Mouse (Mus musculus): ENCODE measurements around the gene Tceal7. TPM values are rescaled to one million over a fixed set of nuclear protein-coding genes. Genes with fewer than 3 reads are reported as not detected.
"Not testable (repeated sequence)": the region's sequence is repeated elsewhere in the genome, so short reads cannot be mapped to it uniquely, and the experiment has no call there.

The Tceal7 gene
- polyA plus RNA-seq, 1 experiment from 2014 or later: 0.69 TPM

- H3K27me3 ChIP-seq (replicated peaks; ENCODE audit: control insufficient read depth, insufficient read depth, low read length): no peaks in the 10 kb centered on the region
- ATAC-seq (replicated peaks; ENCODE audit: low FRiP score): no peak
- no peaks in the 10 kb centered on the region for H3K4me1 ChIP-seq (replicated peaks; ENCODE audit: control insufficient read depth, insufficient read depth, low read length)
- DNase-seq (ENCODE audit: low spot score): no peak
- no peak overlapping the region for H3K4me3 ChIP-seq (ENCODE audit: low read depth, low read length)
- H3K36me3 ChIP-seq (ENCODE audit: control insufficient read depth, insufficient read depth, low read length): no peaks in the 10 kb centered on the region
- H3K9me3 ChIP-seq (ENCODE audit: control insufficient read depth, low read length): no peaks in the 10 kb centered on the region
- 59% methylated on average over 4 of the region's 4 CpGs for WGBS
- no peak overlapping the region for H3K9ac ChIP-seq (ENCODE audit: low read depth, low read length)
- H3K27ac ChIP-seq (ENCODE audit: low read depth, low read length): no peak overlapping the region
- H3K4me2 ChIP-seq: no peak overlapping the region
Observed at GRCm38 (mm10) chrX:136268173-136268572, 53.6 kb downstream of the Tceal7 start.

GRCm38 (mm10) chrX:136269743-136270392 is 55.3 kb downstream of the Tceal7 start, which contains the start of gene Bex3:
TSS of gene Bex3 (plus strand) at chrX:136270253.
- not testable (repeated sequence) for H3K27ac ChIP-seq (ENCODE audit: low read depth, low read length); H3K36me3 ChIP-seq (ENCODE audit: control insufficient read depth, insufficient read depth, low read length); DNase-seq (ENCODE audit: low spot score); H3K9me3 ChIP-seq (ENCODE audit: control insufficient read depth, low read length); H3K4me1 ChIP-seq (replicated peaks; ENCODE audit: control insufficient read depth, insufficient read depth, low read length); H3K27me3 ChIP-seq (replicated peaks; ENCODE audit: control insufficient read depth, insufficient read depth, low read length)
- WGBS: 71% methylated on average over 4 of the region's 30 CpGs
- peak; percentile 96 for ATAC-seq (replicated peaks; ENCODE audit: low FRiP score)
- Histone ChIP-seq H3K4me2 (peak within 1 kb of the TSS; percentile 57), H3K9ac (ENCODE audit: low read depth, low read length) (peak within 1 kb of the TSS; percentile 46; the same call in 1 of the 2 replicates), H3K4me3 (ENCODE audit: low read depth, low read length) (peak within 1 kb of the TSS; percentile 50)

DNA sequence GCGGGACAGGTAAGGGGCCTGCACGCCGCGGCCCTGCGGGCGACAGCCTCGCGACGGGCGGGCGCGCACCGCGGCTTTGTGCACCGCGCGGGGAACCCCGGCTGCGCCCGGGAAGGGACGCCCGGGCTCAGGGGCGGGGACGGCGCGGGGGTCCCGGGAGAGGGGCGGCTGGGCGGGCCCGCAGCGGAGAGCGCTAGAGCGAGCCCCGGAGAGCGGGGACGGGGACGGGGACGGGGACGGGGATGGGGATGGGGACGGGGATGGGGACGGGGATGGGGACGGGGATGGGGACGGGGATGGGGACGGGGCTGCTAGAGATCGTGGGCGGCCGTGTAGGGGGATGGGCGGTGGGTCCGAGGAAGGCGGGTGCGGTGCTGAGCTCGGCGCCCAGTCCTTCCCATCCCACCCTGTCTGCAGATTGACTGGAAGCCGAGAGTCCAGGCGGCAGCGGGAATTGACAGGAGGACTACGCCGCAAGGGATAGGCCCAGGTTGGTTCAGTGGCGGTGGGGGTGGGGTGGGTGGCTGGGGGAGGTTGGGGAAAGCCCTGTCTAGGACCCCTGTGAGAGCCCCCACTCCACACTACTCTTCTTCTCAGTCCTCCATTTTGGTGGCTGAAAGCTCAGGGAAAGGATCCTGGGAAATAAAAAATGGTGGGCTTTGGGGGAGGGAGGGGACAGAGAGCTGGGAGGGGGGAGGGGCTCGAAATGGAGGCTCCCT is 56.0 kb downstream of the Tceal7 start:
- not testable (repeated sequence) for H3K36me3 ChIP-seq (ENCODE audit: control insufficient read depth, insufficient read depth, low read length); H3K27ac ChIP-seq (ENCODE audit: low read depth, low read length); DNase-seq (ENCODE audit: low spot score); H3K27me3 ChIP-seq (replicated peaks; ENCODE audit: control insufficient read depth, insufficient read depth, low read length); H3K4me1 ChIP-seq (replicated peaks; ENCODE audit: control insufficient read depth, insufficient read depth, low read length); H3K9me3 ChIP-seq (ENCODE audit: control insufficient read depth, low read length)
- WGBS: 14% methylated on average over 16 of the region's 60 CpGs
- H3K4me2 ChIP-seq: peak overlapping the region; percentile 57
- H3K9ac ChIP-seq (ENCODE audit: low read depth, low read length): peak overlapping the region; percentile 46; the same call in 1 of the 2 replicates
- ATAC-seq (replicated peaks; ENCODE audit: low FRiP score): peak; percentile 24
- H3K4me3 ChIP-seq (ENCODE audit: low read depth, low read length): peak overlapping the region; percentile 50

DNA sequence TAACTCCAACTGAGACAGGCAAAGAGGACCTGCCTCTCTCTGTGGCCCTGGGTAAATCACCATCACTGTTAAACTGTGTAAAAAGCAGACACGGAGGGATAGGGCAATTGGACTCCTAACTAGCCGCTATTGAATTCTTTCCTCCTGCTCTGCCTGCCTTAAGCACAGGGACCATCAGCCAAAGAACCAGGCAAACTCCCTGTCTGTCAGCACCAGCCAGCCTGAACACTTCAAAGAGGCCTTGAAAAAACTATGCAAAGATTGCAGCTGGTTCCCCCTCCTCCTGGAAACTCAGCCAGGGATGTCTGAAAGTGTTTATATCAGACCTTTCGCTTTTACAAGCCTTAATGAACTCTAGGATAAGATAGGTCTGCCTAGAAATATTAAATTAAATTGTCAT is 60.0 kb downstream of the Tceal7 start:
- H3K4me2 ChIP-seq: no peak overlapping the region
- H3K9me3 ChIP-seq (ENCODE audit: control insufficient read depth, low read length): no peaks in the 10 kb centered on the region
- H3K27me3 ChIP-seq (replicated peaks; ENCODE audit: control insufficient read depth, insufficient read depth, low read length): no peaks in the 10 kb centered on the region
- no peak for DNase-seq (ENCODE audit: low spot score)
- no peaks in the 10 kb centered on the region for H3K36me3 ChIP-seq (ENCODE audit: control insufficient read depth, insufficient read depth, low read length)
- WGBS: 29% methylated on average over 3 of the region's 3 CpGs
- no peak overlapping the region for H3K9ac ChIP-seq (ENCODE audit: low read depth, low read length)
- H3K4me3 ChIP-seq (ENCODE audit: low read depth, low read length): no peak overlapping the region
- no peaks in the 10 kb centered on the region for H3K4me1 ChIP-seq (replicated peaks; ENCODE audit: control insufficient read depth, insufficient read depth, low read length)
- no peak overlapping the region for H3K27ac ChIP-seq (ENCODE audit: low read depth, low read length)
- no peak for ATAC-seq (replicated peaks; ENCODE audit: low FRiP score)

DNA sequence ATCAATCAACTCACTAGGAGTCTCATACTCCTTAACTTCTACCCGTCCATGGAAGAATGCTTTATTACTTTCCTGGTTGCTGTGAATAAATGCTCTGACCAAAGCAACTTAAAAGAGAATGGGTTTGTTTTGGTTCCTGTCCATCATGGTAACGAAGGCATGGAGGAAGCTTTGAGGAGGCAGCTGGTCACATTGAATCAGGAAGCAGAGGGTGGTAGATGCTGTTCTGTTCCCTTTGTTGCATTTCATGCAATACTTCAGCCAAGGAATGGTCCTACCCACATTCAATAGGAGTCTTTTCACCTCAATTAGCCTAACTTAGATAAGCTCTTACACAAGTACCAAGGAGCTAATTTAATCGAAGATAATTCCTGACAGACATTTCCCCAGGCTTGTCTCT is 60.8 kb downstream of the Tceal7 start:
- no peak overlapping the region for H3K4me3 ChIP-seq (ENCODE audit: low read depth, low read length)
- ATAC-seq (replicated peaks; ENCODE audit: low FRiP score) (no peak), DNase-seq (ENCODE audit: low spot score) (no peak)
- WGBS: 44% methylated on average over 3 of the region's 3 CpGs
- H3K9ac ChIP-seq (ENCODE audit: low read depth, low read length): no peak overlapping the region
- no peaks in the 10 kb centered on the region for H3K36me3 ChIP-seq (ENCODE audit: control insufficient read depth, insufficient read depth, low read length)
- H3K27me3 ChIP-seq (replicated peaks; ENCODE audit: control insufficient read depth, insufficient read depth, low read length): no peaks in the 10 kb centered on the region
- no peaks in the 10 kb centered on the region for H3K4me1 ChIP-seq (replicated peaks; ENCODE audit: control insufficient read depth, insufficient read depth, low read length)
- H3K9me3 ChIP-seq (ENCODE audit: control insufficient read depth, low read length): no peaks in the 10 kb centered on the region
- no peak overlapping the region for H3K27ac ChIP-seq (ENCODE audit: low read depth, low read length)
- H3K4me2 ChIP-seq: no peak overlapping the region

Small RNA genes within 50 kb of the gene (microRNA-seq; reads per million reads assigned to microRNA genes)
- gene Mir6383 (ENCODE audit: borderline number of aligned reads): not detected

Other genes starting within 250 kb of the Tceal7 start
- 51.6 and 58.6 TPM in 2 replicates for gene Arxes2, start 221.0 kb upstream of the Tceal7 start, polyA plus RNA-seq (2014; fragmentation: Nextera tagmentation; extraction: Ambion mirVana)
- 29.4 and 32.8 TPM in 2 replicates for gene Arxes1, start 181.4 kb upstream of the Tceal7 start, polyA plus RNA-seq (2014; fragmentation: Nextera tagmentation; extraction: Ambion mirVana)
- 260 and 268 TPM in 2 replicates for gene Bex2, start 146.5 kb upstream of the Tceal7 start, polyA plus RNA-seq (2014; fragmentation: Nextera tagmentation; extraction: Ambion mirVana)
- 0.23 and 0.25 TPM in 2 replicates for gene Nxf3, start 129.5 kb upstream of the Tceal7 start, polyA plus RNA-seq (2014; fragmentation: Nextera tagmentation; extraction: Ambion mirVana)
- 307 and 310 TPM in 2 replicates for gene Bex4, start 75.8 kb upstream of the Tceal7 start, polyA plus RNA-seq (2014; fragmentation: Nextera tagmentation; extraction: Ambion mirVana)
- gene Tceal8, start 42.4 kb upstream of the Tceal7 start, polyA plus RNA-seq (2014; fragmentation: Nextera tagmentation; extraction: Ambion mirVana): 236 and 244 TPM in 2 replicates
- gene Tceal5, start 10.9 kb upstream of the Tceal7 start, polyA plus RNA-seq (2014; fragmentation: Nextera tagmentation; extraction: Ambion mirVana): 1.2 and 1.6 TPM in 2 replicates
- gene Bex1, start 734 bp downstream of the Tceal7 start, polyA plus RNA-seq (2014; fragmentation: Nextera tagmentation; extraction: Ambion mirVana): 195 and 210 TPM in 2 replicates
- gene Tceal9, start 30.3 kb downstream of the Tceal7 start, polyA plus RNA-seq (2014; fragmentation: Nextera tagmentation; extraction: Ambion mirVana): 373 and 393 TPM in 2 replicates
- gene Bex3, start 55.5 kb downstream of the Tceal7 start, polyA plus RNA-seq (2014; fragmentation: Nextera tagmentation; extraction: Ambion mirVana): 486 and 530 TPM in 2 replicates